Mouse (Mus musculus): ENCODE data around the gene Gpr27. TPM values are rescaled to one million over a fixed set of nuclear protein-coding genes. Genes with fewer than 3 reads are reported as not detected.

The Gpr27 gene
- polyA plus RNA-seq, 1 experiment from 2014 or later: 3.8 TPM

DNA sequence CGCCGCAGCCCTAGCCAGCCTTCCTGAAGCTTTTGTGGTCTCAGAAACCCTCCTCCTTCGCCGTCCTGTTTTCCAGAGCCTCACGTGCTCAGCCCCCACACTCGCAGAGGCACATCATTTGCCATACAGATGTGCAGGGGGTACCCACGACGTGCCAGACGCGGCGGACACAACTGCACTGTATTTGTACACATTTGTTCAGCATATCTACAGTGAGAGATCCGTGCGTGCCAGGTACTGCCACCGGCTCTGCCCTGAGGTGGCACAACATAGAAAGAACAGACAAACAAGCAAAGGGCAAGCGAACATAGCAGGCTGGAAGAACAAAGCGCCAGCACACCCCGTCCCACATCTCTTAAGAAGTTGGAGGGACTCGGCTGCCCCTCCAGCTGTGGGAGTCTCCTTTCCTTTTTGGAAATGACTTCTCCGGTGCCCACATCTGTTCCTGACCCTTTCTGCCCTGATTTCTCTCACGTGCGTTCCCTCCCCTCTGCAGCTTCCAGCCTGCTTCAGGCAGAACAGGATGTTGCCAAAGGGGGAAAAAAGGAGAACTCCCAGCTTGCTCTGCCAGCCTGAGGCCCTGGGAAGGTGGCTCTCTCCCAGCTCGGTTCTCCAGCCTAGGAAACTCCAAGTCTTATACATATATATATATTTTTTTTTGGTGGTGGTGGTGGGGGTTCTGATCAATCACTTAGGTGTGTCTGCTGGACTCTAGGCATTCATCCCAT is 34.3 kb downstream of the Gpr27 start:
- H3K4me2 ChIP-seq: peak overlapping the region; percentile 98
- H3K9ac ChIP-seq (ENCODE audit: low read length): peak overlapping the region; percentile 59
- H3K27ac ChIP-seq (ENCODE audit: low read depth, low read length): no peak overlapping the region
- ATAC-seq (ENCODE audit: low FRiP score) (peak; percentile 24; the same call in 1 of the 2 replicates), DNase-seq (ENCODE audit: low spot score, missing footprints) (peak; percentile 93)
- H3K36me3 ChIP-seq (ENCODE audit: control insufficient read depth, insufficient read depth, low read length): no peaks in the 10 kb centered on the region
- peaks cover 27% of the 10 kb centered on the region for H3K27me3 ChIP-seq (ENCODE audit: control insufficient read depth, insufficient read depth, low read length)
- no peaks in the 10 kb centered on the region for H3K9me3 ChIP-seq (ENCODE audit: control insufficient read depth, low read length)
- H3K4me1 ChIP-seq (ENCODE audit: control insufficient read depth, insufficient read depth, low read length): peaks cover 8% of the 10 kb centered on the region
- H3K4me3 ChIP-seq (ENCODE audit: low read depth, low read length): peak overlapping the region; percentile 52
- 4% methylated on average over 22 of the region's 22 CpGs for WGBS

DNA sequence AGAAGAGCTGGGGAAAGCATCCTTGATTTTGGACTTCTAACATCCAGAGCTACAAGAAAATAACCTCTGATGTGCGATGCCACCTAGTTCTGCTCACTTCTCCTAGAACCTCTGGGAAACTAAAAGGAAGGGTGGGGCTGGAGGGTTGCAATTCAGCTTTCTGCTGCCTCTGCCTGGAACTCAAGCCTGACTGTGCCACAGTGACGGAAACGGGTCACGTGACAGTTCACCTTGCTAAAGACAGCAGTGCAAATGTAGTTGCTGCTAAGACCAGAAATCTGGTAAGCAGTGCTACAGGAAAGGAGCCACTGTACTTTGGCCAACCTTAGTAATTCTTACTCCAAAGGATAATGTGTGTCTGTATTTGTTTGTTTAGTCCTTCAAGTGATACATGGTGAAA is 37.4 kb downstream of the Gpr27 start:
- ATAC-seq (ENCODE audit: low FRiP score): no peak
- Histone ChIP-seq H3K4me3 (ENCODE audit: low read depth, low read length) (no peak overlapping the region), H3K9me3 (ENCODE audit: control insufficient read depth, low read length) (no peaks in the 10 kb centered on the region), H3K4me2 (no peak overlapping the region), H3K36me3 (ENCODE audit: control insufficient read depth, insufficient read depth, low read length) (no peaks in the 10 kb centered on the region), H3K27me3 (ENCODE audit: control insufficient read depth, insufficient read depth, low read length) (peaks cover 25% of the 10 kb centered on the region), H3K4me1 (ENCODE audit: control insufficient read depth, insufficient read depth, low read length) (peaks cover 8% of the 10 kb centered on the region), H3K9ac (ENCODE audit: low read length) (no peak overlapping the region), H3K27ac (ENCODE audit: low read depth, low read length) (no peak overlapping the region)
- DNase-seq (ENCODE audit: low spot score, missing footprints): no peak
- WGBS: 87% methylated on average over 4 of the region's 4 CpGs

DNA sequence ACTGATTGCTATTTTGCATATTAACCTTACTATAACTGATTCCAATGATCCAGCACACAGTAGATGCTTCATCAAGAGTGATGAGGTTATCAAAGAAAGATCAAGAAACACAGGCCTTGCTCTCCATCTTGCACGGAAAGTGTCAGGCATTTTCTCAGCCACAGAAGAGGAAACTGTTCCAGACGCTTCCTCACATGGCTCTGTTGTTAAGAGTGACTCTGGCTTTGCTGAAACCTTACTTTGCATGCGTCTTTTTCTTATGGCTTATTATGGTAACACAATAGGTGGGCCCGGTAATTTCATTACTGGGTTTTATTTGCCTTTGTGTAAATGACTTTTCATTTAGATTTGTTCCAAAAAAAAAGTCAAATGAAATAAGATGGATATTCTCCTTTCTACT is 39.4 kb downstream of the Gpr27 start:
- WGBS: 83% methylated on average over 4 of the region's 4 CpGs
- no peaks in the 10 kb centered on the region for H3K36me3 ChIP-seq (ENCODE audit: control insufficient read depth, insufficient read depth, low read length)
- peaks cover 5% of the 10 kb centered on the region for H3K27me3 ChIP-seq (ENCODE audit: control insufficient read depth, insufficient read depth, low read length)
- no peak overlapping the region for H3K9ac ChIP-seq (ENCODE audit: low read length)
- H3K27ac ChIP-seq (ENCODE audit: low read depth, low read length): no peak overlapping the region
- no peak for ATAC-seq (ENCODE audit: low FRiP score)
- H3K4me2 ChIP-seq: no peak overlapping the region
- no peaks in the 10 kb centered on the region for H3K9me3 ChIP-seq (ENCODE audit: control insufficient read depth, low read length)
- no peak overlapping the region for H3K4me3 ChIP-seq (ENCODE audit: low read depth, low read length)
- no peaks in the 10 kb centered on the region for H3K4me1 ChIP-seq (ENCODE audit: control insufficient read depth, insufficient read depth, low read length)
- no peak for DNase-seq (ENCODE audit: low spot score, missing footprints)

DNA sequence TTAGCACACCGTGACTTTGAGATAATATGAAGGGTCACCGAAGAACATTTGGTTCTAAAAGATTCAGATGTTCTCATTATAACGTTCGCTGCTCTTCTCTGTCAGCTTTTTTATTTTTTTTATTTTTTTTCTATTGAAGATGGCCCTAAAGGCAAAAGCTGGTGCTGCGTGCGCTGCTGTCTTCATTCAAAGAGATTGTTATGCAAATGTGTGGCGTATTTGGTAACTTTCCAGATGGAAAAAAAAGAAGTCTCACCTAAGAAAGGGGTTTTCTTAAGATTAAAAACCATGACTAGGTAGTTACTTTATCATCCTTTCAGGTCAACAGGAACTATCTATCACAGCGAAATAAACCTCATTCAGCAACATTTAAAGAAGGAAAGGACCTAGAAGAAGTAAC is 40.2 kb downstream of the Gpr27 start:
- no peaks in the 10 kb centered on the region for H3K9me3 ChIP-seq (ENCODE audit: control insufficient read depth, low read length)
- H3K36me3 ChIP-seq (ENCODE audit: control insufficient read depth, insufficient read depth, low read length): no peaks in the 10 kb centered on the region
- DNase-seq (ENCODE audit: low spot score, missing footprints) (no peak), ATAC-seq (ENCODE audit: low FRiP score) (no peak)
- H3K9ac ChIP-seq (ENCODE audit: low read length): no peak overlapping the region
- H3K27me3 ChIP-seq (ENCODE audit: control insufficient read depth, insufficient read depth, low read length): peaks cover 3% of the 10 kb centered on the region; the same call in 1 of the 2 replicates
- H3K27ac ChIP-seq (ENCODE audit: low read depth, low read length): no peak overlapping the region
- H3K4me3 ChIP-seq (ENCODE audit: low read depth, low read length): no peak overlapping the region
- no peak overlapping the region for H3K4me2 ChIP-seq
- WGBS: 80% methylated on average over 8 of the region's 8 CpGs
- H3K4me1 ChIP-seq (ENCODE audit: control insufficient read depth, insufficient read depth, low read length): no peaks in the 10 kb centered on the region

DNA sequence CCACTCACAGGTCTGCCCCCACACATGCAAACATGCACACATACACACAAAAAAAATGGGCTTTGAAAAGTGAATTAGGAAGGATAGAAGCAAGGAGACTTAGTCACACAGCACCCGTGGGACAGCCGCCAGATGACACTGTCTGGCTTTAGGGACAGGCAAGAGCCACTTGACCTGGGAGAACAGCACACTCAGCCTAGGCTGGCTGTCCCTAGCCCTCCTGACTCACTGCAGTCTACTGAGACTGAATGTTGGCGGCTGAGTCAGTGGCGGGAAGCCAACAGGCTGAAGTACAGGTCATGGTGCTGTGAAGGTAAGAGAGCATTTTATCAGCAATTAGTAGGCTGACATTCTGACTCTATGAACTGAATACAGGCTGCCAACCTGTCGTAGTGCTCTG is 42.2 kb downstream of the Gpr27 start:
- Histone ChIP-seq H3K36me3 (ENCODE audit: control insufficient read depth, insufficient read depth, low read length) (no peaks in the 10 kb centered on the region), H3K9ac (ENCODE audit: low read length) (no peak overlapping the region), H3K4me2 (no peak overlapping the region), H3K27ac (ENCODE audit: low read depth, low read length) (no peak overlapping the region), H3K4me1 (ENCODE audit: control insufficient read depth, insufficient read depth, low read length) (no peaks in the 10 kb centered on the region), H3K27me3 (ENCODE audit: control insufficient read depth, insufficient read depth, low read length) (no peaks in the 10 kb centered on the region), H3K9me3 (ENCODE audit: control insufficient read depth, low read length) (no peaks in the 10 kb centered on the region), H3K4me3 (ENCODE audit: low read depth, low read length) (no peak overlapping the region)
- WGBS: 89% methylated on average over 5 of the region's 5 CpGs
- ATAC-seq (ENCODE audit: low FRiP score) (no peak), DNase-seq (ENCODE audit: low spot score, missing footprints) (no peak)

DNA sequence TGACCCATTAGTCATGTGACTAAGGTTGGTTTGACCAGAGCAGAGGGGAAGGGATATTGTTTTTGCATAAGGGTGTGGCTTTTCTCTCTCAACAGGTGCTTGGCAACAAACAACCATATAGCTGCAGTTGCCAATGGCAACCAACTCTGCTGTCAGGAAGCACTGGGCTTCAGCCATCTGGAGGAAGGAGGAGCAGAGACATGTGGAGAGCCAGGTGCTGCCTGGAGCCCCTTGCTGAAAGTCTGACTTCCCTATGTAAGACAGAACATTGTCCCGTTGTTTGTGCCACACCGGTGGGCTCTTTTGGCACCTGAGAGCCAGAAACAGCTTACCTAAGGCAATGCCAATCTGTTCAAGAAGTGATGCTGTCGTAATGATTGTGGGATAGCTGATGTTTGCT is 50.4 kb downstream of the Gpr27 start:
- DNase-seq (ENCODE audit: low spot score, missing footprints) (no peak), ATAC-seq (ENCODE audit: low FRiP score) (no peak)
- Histone ChIP-seq H3K36me3 (ENCODE audit: control insufficient read depth, insufficient read depth, low read length) (no peaks in the 10 kb centered on the region), H3K9ac (ENCODE audit: low read length) (no peak overlapping the region), H3K27me3 (ENCODE audit: control insufficient read depth, insufficient read depth, low read length) (no peaks in the 10 kb centered on the region), H3K4me2 (no peak overlapping the region), H3K4me3 (ENCODE audit: low read depth, low read length) (no peak overlapping the region), H3K4me1 (ENCODE audit: control insufficient read depth, insufficient read depth, low read length) (no peaks in the 10 kb centered on the region), H3K9me3 (ENCODE audit: control insufficient read depth, low read length) (no peaks in the 10 kb centered on the region), H3K27ac (ENCODE audit: low read depth, low read length) (no peak overlapping the region)
- 71% methylated on average over 3 of the region's 3 CpGs for WGBS

Other genes starting within 250 kb of the Gpr27 start
- 86.2 and 95.4 TPM in 2 replicates for gene Foxp1, start 170.0 kb upstream of the Gpr27 start, polyA plus RNA-seq (2014; fragmentation: Nextera tagmentation; extraction: Ambion mirVana)
- gene Eif4e3, start 25.9 kb upstream of the Gpr27 start, polyA plus RNA-seq (2014; fragmentation: Nextera tagmentation; extraction: Ambion mirVana): 16.2 and 17.5 TPM in 2 replicates
- gene Gm20696, start 25.9 kb upstream of the Gpr27 start, polyA plus RNA-seq (2014; fragmentation: Nextera tagmentation; extraction: Ambion mirVana): 2.5 and 3.4 TPM in 2 replicates
- not detected in 2 replicates for gene Prok2, start 33.7 kb downstream of the Gpr27 start, polyA plus RNA-seq (2014; fragmentation: Nextera tagmentation; extraction: Ambion mirVana)

Data from midbrain, embryonic 11.5 days (tissue).